Mouse (Mus musculus) hindbrain, embryonic 10.5 days (tissue): Measurements from ENCODE around the gene Gnaz. TPM values are rescaled to one million over a fixed set of nuclear protein-coding genes. Genes with fewer than 3 reads are reported as not detected.

Source experiments
- DNase-seq: peaks from one replicate; pipeline ENCODE4 v3.0.0-alpha.2; 2017; ENCODE audit warnings: low spot score
- H3K27ac ChIP-seq: fragments of 300-500 bp; sonication (generic); 2 replicates; pipeline ENCODE4 v1.5.1; 2016; ENCODE audit warnings: mild to moderate bottlenecking, moderate library complexity
- H3K27me3 ChIP-seq: fragments of 300-500 bp; sonication (generic); 2 replicates; pipeline ENCODE4 v1.6.1; 2016; ENCODE audit warnings: mild to moderate bottlenecking; ENCODE audit not compliant: poor library complexity, insufficient read depth, severe bottlenecking
- H3K36me3 ChIP-seq: fragments of 300-500 bp; sonication (generic); 2 replicates; pipeline ENCODE4 v1.6.1; 2016; ENCODE audit warnings: mild to moderate bottlenecking, moderate library complexity
- H3K4me1 ChIP-seq: fragments of 300-500 bp; sonication (generic); replicated peaks from 2 replicates; pipeline ENCODE4 v1.6.1; 2016; ENCODE audit warnings: mild to moderate bottlenecking
- H3K4me3 ChIP-seq: fragments of 300-500 bp; sonication (generic); 2 replicates; pipeline ENCODE4 v1.5.1; 2016; ENCODE audit warnings: mild to moderate bottlenecking, moderate library complexity
- H3K9me3 ChIP-seq: fragments of 300-500 bp; sonication (generic); 2 replicates; pipeline ENCODE4 v1.6.1; 2016; ENCODE audit warnings: mild to moderate bottlenecking, moderate library complexity
- WGBS: fragments of 180-500 bp; shearing (Covaris S2); methylation state at CpG from one replicate; pipeline ENCODE4 v1.1.7; 2016; 5-methylcytosine and 5-hydroxymethylcytosine counted together
- polyA plus RNA-seq: library from polyadenylated mRNA; unstranded; fragments of >200 nt; fragmentation: Nextera tagmentation; extraction: Ambion mirVana; gene quantifications from 2 replicates; pipeline ENCODE4 v1.2.1, GENCODE M21; 2016

Gene Gnaz
- polyA plus RNA-seq, 1 experiment from 2014 or later: 15.0 TPM

GRCm38 (mm10) chr10:74934521-74934920 lies 32.5 kb upstream of the Gnaz start:
- Histone ChIP-seq H3K27ac (no peak overlapping the region), H3K36me3 (no peaks in the 10 kb centered on the region), H3K9me3 (no peaks in the 10 kb centered on the region), H3K27me3 (no peaks in the 10 kb centered on the region), H3K4me1 (no peaks in the 10 kb centered on the region), H3K4me3 (no peak overlapping the region)
- 83% methylated on average over 12 of the region's 12 CpGs for WGBS
- DNase-seq: no peak

GRCm38 (mm10) chr10:74935016-74935415 lies 32.0 kb upstream of the Gnaz start:
- 34% methylated on average over 6 of the region's 6 CpGs for WGBS
- Histone ChIP-seq H3K4me1 (no peaks in the 10 kb centered on the region), H3K9me3 (no peaks in the 10 kb centered on the region), H3K27me3 (no peaks in the 10 kb centered on the region), H3K4me3 (no peak overlapping the region), H3K27ac (no peak overlapping the region), H3K36me3 (no peaks in the 10 kb centered on the region)
- peak; percentile 22 for DNase-seq

- no peak overlapping the region for H3K27ac ChIP-seq
Measured at GRCm38 (mm10) chr10:74937003-74937790, 29.8 kb upstream of the Gnaz start.

GRCm38 (mm10) chr10:74938410-74938809 lies 28.6 kb upstream of the Gnaz start:
- Histone ChIP-seq H3K36me3 (no peaks in the 10 kb centered on the region), H3K27ac (no peak overlapping the region), H3K4me3 (no peak overlapping the region), H3K4me1 (no peaks in the 10 kb centered on the region), H3K27me3 (no peaks in the 10 kb centered on the region), H3K9me3 (no peaks in the 10 kb centered on the region)
- 69% methylated on average over 5 of the region's 5 CpGs for WGBS
- DNase-seq: no peak

More at GRCm38 (mm10) chr10:74937003-74937790, 29.8 kb upstream of the Gnaz start:
- no peaks in the 10 kb centered on the region for H3K27me3 ChIP-seq
- H3K36me3 ChIP-seq: no peaks in the 10 kb centered on the region
- H3K9me3 ChIP-seq: no peaks in the 10 kb centered on the region
- no peak overlapping the region for H3K4me3 ChIP-seq
- 81% methylated on average over 10 of the region's 10 CpGs for WGBS
- DNase-seq: peak; percentile 30
- H3K4me1 ChIP-seq: no peaks in the 10 kb centered on the region

GRCm38 (mm10) chr10:74939300-74939699 lies 27.7 kb upstream of the Gnaz start:
- Histone ChIP-seq H3K4me1 (no peaks in the 10 kb centered on the region), H3K4me3 (no peak overlapping the region), H3K9me3 (no peaks in the 10 kb centered on the region), H3K27me3 (no peaks in the 10 kb centered on the region), H3K36me3 (no peaks in the 10 kb centered on the region), H3K27ac (no peak overlapping the region)
- DNase-seq: no peak
- 69% methylated on average over 3 of the region's 3 CpGs for WGBS

GRCm38 (mm10) chr10:74940795-74941194 lies 26.2 kb upstream of the Gnaz start:
- H3K27me3 ChIP-seq: no peaks in the 10 kb centered on the region
- no peaks in the 10 kb centered on the region for H3K36me3 ChIP-seq
- 96% methylated on average over 1 of the region's 1 CpGs for WGBS
- DNase-seq: no peak
- H3K4me1 ChIP-seq: no peaks in the 10 kb centered on the region
- H3K27ac ChIP-seq: no peak overlapping the region
- H3K9me3 ChIP-seq: no peaks in the 10 kb centered on the region
- H3K4me3 ChIP-seq: no peak overlapping the region

GRCm38 (mm10) chr10:74952830-74953443 lies 14.0 kb upstream of the Gnaz start:
- Histone ChIP-seq H3K9me3 (no peaks in the 10 kb centered on the region), H3K4me1 (peaks cover 7% of the 10 kb centered on the region), H3K4me3 (no peak overlapping the region), H3K27me3 (no peaks in the 10 kb centered on the region), H3K36me3 (no peaks in the 10 kb centered on the region), H3K27ac (no peak overlapping the region)
- DNase-seq: no peak
- WGBS: 47% methylated on average over 9 of the region's 9 CpGs

GRCm38 (mm10) chr10:74964380-74964779 lies 2.6 kb upstream of the Gnaz start:
- Histone ChIP-seq H3K4me3 (no peak overlapping the region), H3K9me3 (no peaks in the 10 kb centered on the region), H3K27me3 (peaks cover 55% of the 10 kb centered on the region), H3K36me3 (no peaks in the 10 kb centered on the region), H3K27ac (no peak overlapping the region), H3K4me1 (peaks cover 33% of the 10 kb centered on the region)
- 80% methylated on average over 1 of the region's 1 CpGs for WGBS
- DNase-seq: no peak

- DNase-seq: no peak
- peaks cover 65% of the 10 kb centered on the region for H3K27me3 ChIP-seq
- WGBS: 2% methylated on average over 25 of the region's 25 CpGs
Measured at GRCm38 (mm10) chr10:74967651-74968267, 782 bp downstream of the Gnaz start.

GRCm38 (mm10) chr10:74969266-74969665 lies 2.3 kb downstream of the Gnaz start:
- Histone ChIP-seq H3K9me3 (no peaks in the 10 kb centered on the region), H3K27me3 (peaks cover 55% of the 10 kb centered on the region), H3K36me3 (no peaks in the 10 kb centered on the region), H3K4me1 (peaks cover 29% of the 10 kb centered on the region), H3K4me3 (no peak overlapping the region), H3K27ac (no peak overlapping the region)
- WGBS: 91% methylated on average over 2 of the region's 2 CpGs
- no peak for DNase-seq

More at GRCm38 (mm10) chr10:74967651-74968267, 782 bp downstream of the Gnaz start:
- H3K4me1 ChIP-seq: peaks cover 33% of the 10 kb centered on the region
- H3K36me3 ChIP-seq: no peaks in the 10 kb centered on the region
- H3K9me3 ChIP-seq: no peaks in the 10 kb centered on the region
- peak overlapping the region; percentile 77 for H3K4me3 ChIP-seq
- H3K27ac ChIP-seq: peak overlapping the region; percentile 88

GRCm38 (mm10) chr10:74973026-74973425 lies 6.0 kb downstream of the Gnaz start:
- H3K4me1 ChIP-seq: peaks cover 14% of the 10 kb centered on the region
- peaks cover 24% of the 10 kb centered on the region for H3K27me3 ChIP-seq
- no peak overlapping the region for H3K27ac ChIP-seq
- H3K36me3 ChIP-seq: no peaks in the 10 kb centered on the region
- no peak for DNase-seq
- H3K9me3 ChIP-seq: no peaks in the 10 kb centered on the region
- 76% methylated on average over 6 of the region's 6 CpGs for WGBS
- H3K4me3 ChIP-seq: no peak overlapping the region

- Histone ChIP-seq H3K27ac (no peak overlapping the region), H3K9me3 (no peaks in the 10 kb centered on the region), H3K4me1 (peaks cover 9% of the 10 kb centered on the region; the same call in 1 of the 2 replicates), H3K36me3 (no peaks in the 10 kb centered on the region), H3K27me3 (0 out of 2 replicates have a peak, but pooled peaks cover 2% of the 10 kb centered on the region), H3K4me3 (no peak overlapping the region)
- 85% methylated on average over 7 of the region's 7 CpGs for WGBS
- no peak for DNase-seq
Measured at GRCm38 (mm10) chr10:74975626-74976025, 8.6 kb downstream of the Gnaz start.

GRCm38 (mm10) chr10:74976429-74976828 lies 9.5 kb downstream of the Gnaz start:
- 82% methylated on average over 7 of the region's 7 CpGs for WGBS
- H3K27me3 ChIP-seq: 0 out of 2 replicates have a peak, but pooled peaks cover 2% of the 10 kb centered on the region
- peaks cover 9% of the 10 kb centered on the region; the same call in 1 of the 2 replicates for H3K4me1 ChIP-seq
- no peaks in the 10 kb centered on the region for H3K9me3 ChIP-seq
- H3K27ac ChIP-seq: no peak overlapping the region
- no peak overlapping the region for H3K4me3 ChIP-seq
- H3K36me3 ChIP-seq: no peaks in the 10 kb centered on the region
- DNase-seq: no peak
